Mouse (Mus musculus) myocyte (in vitro differentiated cells): ENCODE data around the gene Ttc7. TPM values are rescaled to one million over a fixed set of nuclear protein-coding genes. Genes with fewer than 3 reads are reported as not detected.

Experiments used
- H3K27me3 ChIP-seq: one replicate; pipeline ENCODE4 v1.6.1; 2011; ENCODE audit not compliant: control insufficient read depth, insufficient read depth, insufficient read length
- H3K36me3 ChIP-seq: one replicate; pipeline ENCODE4 v1.6.1; 2011; ENCODE audit not compliant: control insufficient read depth, insufficient read depth
- H3K4me2 ChIP-seq: one replicate; pipeline ENCODE4 v1.6.1; 2011; ENCODE audit warnings: low read depth, control low read depth
- H3K4me3 ChIP-seq: one replicate; pipeline ENCODE4 v1.5.1; 2011; ENCODE audit warnings: mild to moderate bottlenecking, control low read depth, moderate library complexity
- H3K79me2 ChIP-seq: one replicate; pipeline ENCODE4 v1.6.1; 2011; ENCODE audit not compliant: control insufficient read depth, insufficient read depth
- H3ac ChIP-seq: one replicate; pipeline ENCODE4 v1.6.1; 2011; ENCODE audit not compliant: control insufficient read depth, insufficient read length
- CEBPB ChIP-seq: IDR thresholded peaks from 2 replicates; pipeline ENCODE4 v1.6.1; 2011; ENCODE audit warnings: mild to moderate bottlenecking, moderate library complexity; ENCODE audit not compliant: poor library complexity, insufficient read depth, severe bottlenecking
- E2F4 ChIP-seq: IDR thresholded peaks from one replicate; pipeline ENCODE4 v1.6.1; 2011; ENCODE audit warnings: mild to moderate bottlenecking, control low read depth, moderate library complexity; ENCODE audit not compliant: insufficient read depth
- MAX ChIP-seq: IDR thresholded peaks from one replicate; pipeline ENCODE4 v1.6.1; 2011; ENCODE audit warnings: low read depth, mild to moderate bottlenecking, control low read depth
- MYOD1 ChIP-seq, 3 experiments: IDR thresholded peaks; one replicate each; pipeline ENCODE4 v1.6.1; 2011; ENCODE audit warnings: control low read depth in 2 of 3, low read depth in 2 of 3, mild to moderate bottlenecking in 2 of 3, moderate library complexity in 1 of 3; ENCODE audit not compliant: insufficient read length in 2 of 3, control insufficient read depth in 1 of 3
- MYOG ChIP-seq, 3 experiments: IDR thresholded peaks; one replicate each; pipeline ENCODE4 v1.6.1; 2011; ENCODE audit warnings: control low read depth in 2 of 3, low read depth in 2 of 3, mild to moderate bottlenecking in 2 of 3; ENCODE audit not compliant: insufficient read length in 2 of 3, control insufficient read depth in 1 of 3, insufficient read depth in 1 of 3
- POLR2A ChIP-seq: IDR thresholded peaks from one replicate; pipeline ENCODE4 v1.6.1; 2011; ENCODE audit warnings: low read depth, mild to moderate bottlenecking, control low read depth, moderate library complexity; ENCODE audit not compliant: insufficient read length
- POLR2AphosphoS2 ChIP-seq: IDR thresholded peaks from one replicate; pipeline ENCODE4 v1.6.1; 2011; ENCODE audit warnings: low read depth, control low read depth; ENCODE audit not compliant: insufficient read length
- REST ChIP-seq: IDR thresholded peaks from one replicate; pipeline ENCODE4 v1.6.1; 2011; ENCODE audit warnings: mild to moderate bottlenecking, control low read depth, moderate library complexity; ENCODE audit not compliant: insufficient read depth, insufficient read length
- SRF ChIP-seq: IDR thresholded peaks from one replicate; pipeline ENCODE4 v1.6.1; 2011; ENCODE audit warnings: low read depth; ENCODE audit not compliant: control insufficient read depth, insufficient read length
- TCF12 ChIP-seq: IDR thresholded peaks from one replicate; pipeline ENCODE4 v1.6.1; 2011; ENCODE audit warnings: mild to moderate bottlenecking, control low read depth; ENCODE audit not compliant: poor library complexity, insufficient read depth, severe bottlenecking
- TCF3 ChIP-seq: IDR thresholded peaks from one replicate; pipeline ENCODE4 v1.6.1; 2011; ENCODE audit warnings: low read depth, control low read depth; ENCODE audit not compliant: insufficient read length
- USF1 ChIP-seq: IDR thresholded peaks from one replicate; pipeline ENCODE4 v1.6.1; 2011; ENCODE audit warnings: low read depth, mild to moderate bottlenecking, control low read depth, moderate library complexity
- polyA plus RNA-seq: library from polyadenylated mRNA; unstranded; fragments of >200 nt; fragmentation: generic; extraction: Trizol; gene quantifications from one replicate; pipeline ENCODE4 v1.2.1, GENCODE M21; 2012; ENCODE audit warnings: missing spikeins

Gene Ttc7
- polyA plus RNA-seq, 1 experiment, result 15.2 TPM

GRCm38 (mm10) chr17:87332142-87332815, 49.6 kb downstream of the Ttc7 start:
- Histone ChIP-seq H3ac (no peak overlapping the region), H3K79me2 (no peaks in the 10 kb centered on the region), H3K36me3 (no peaks in the 10 kb centered on the region), H3K27me3 (no peaks in the 10 kb centered on the region), H3K4me2 (no peak overlapping the region), H3K4me3 (no peak overlapping the region)
- no peak for TF ChIP-seq TCF12
- TF ChIP-seq MYOD1 (IDR thresholded peaks at IDR 0.05; ENCODE audit: control insufficient read depth in 1 of 3, insufficient read length in 2 of 3, low read depth in 2 of 3), result no peak
- TF ChIP-seq POLR2AphosphoS2, result no peak
- TF ChIP-seq E2F4, result no peak
- TF ChIP-seq POLR2A, result no peak
- TF ChIP-seq MYOG (IDR thresholded peaks at IDR 0.05; ENCODE audit: control insufficient read depth in 1 of 3, insufficient read depth in 1 of 3, insufficient read length in 2 of 3, low read depth in 2 of 3), result no peak
- TF ChIP-seq REST, result no peak
- TF ChIP-seq SRF, result no peak
- TF ChIP-seq TCF3, result no peak
- no peak for TF ChIP-seq MAX
- no peak for TF ChIP-seq CEBPB
- TF ChIP-seq USF1, result no peak

GRCm38 (mm10) chr17:87332887-87333286, 50.2 kb downstream of the Ttc7 start:
- TF ChIP-seq USF1, result no peak
- TF ChIP-seq TCF12, result no peak
- TF ChIP-seq REST, result no peak
- TF ChIP-seq POLR2A, result no peak
- no peak for TF ChIP-seq MYOG (IDR thresholded peaks at IDR 0.05; ENCODE audit: control insufficient read depth in 1 of 3, insufficient read depth in 1 of 3, insufficient read length in 2 of 3, low read depth in 2 of 3)
- no peak for TF ChIP-seq E2F4
- no peak for TF ChIP-seq CEBPB
- TF ChIP-seq MAX, result no peak
- no peak for TF ChIP-seq MYOD1 (IDR thresholded peaks at IDR 0.05; ENCODE audit: control insufficient read depth in 1 of 3, insufficient read length in 2 of 3, low read depth in 2 of 3)
- TF ChIP-seq SRF, result no peak
- TF ChIP-seq TCF3, result no peak
- TF ChIP-seq POLR2AphosphoS2, result no peak
- Histone ChIP-seq H3K36me3 (no peaks in the 10 kb centered on the region), H3K4me2 (no peak overlapping the region), H3K27me3 (no peaks in the 10 kb centered on the region), H3K4me3 (no peak overlapping the region), H3ac (no peak overlapping the region), H3K79me2 (no peaks in the 10 kb centered on the region)

GRCm38 (mm10) chr17:87334162-87334561, 51.5 kb downstream of the Ttc7 start:
- no peak overlapping the region for H3K4me2 ChIP-seq
- no peak overlapping the region for H3K4me3 ChIP-seq
- H3K79me2 ChIP-seq, result no peaks in the 10 kb centered on the region
- H3ac ChIP-seq, result no peak overlapping the region
- H3K27me3 ChIP-seq, result no peaks in the 10 kb centered on the region
- TF ChIP-seq SRF (no peak), MYOG (IDR thresholded peaks at IDR 0.05; ENCODE audit: control insufficient read depth in 1 of 3, insufficient read depth in 1 of 3, insufficient read length in 2 of 3, low read depth in 2 of 3) (no peak), CEBPB (no peak), REST (no peak), TCF12 (no peak), E2F4 (no peak), TCF3 (no peak), MYOD1 (IDR thresholded peaks at IDR 0.05; ENCODE audit: control insufficient read depth in 1 of 3, insufficient read length in 2 of 3, low read depth in 2 of 3) (no peak), MAX (no peak), POLR2A (no peak), USF1 (no peak), POLR2AphosphoS2 (no peak)
- no peaks in the 10 kb centered on the region for H3K36me3 ChIP-seq

- no peaks in the 10 kb centered on the region for H3K27me3 ChIP-seq
- H3K4me3 ChIP-seq, result no peak overlapping the region
- TF ChIP-seq E2F4 (no peak), TCF12 (no peak), REST (no peak), TCF3 (no peak), USF1 (no peak), MYOG (IDR thresholded peaks at IDR 0.05; ENCODE audit: control insufficient read depth in 1 of 3, insufficient read depth in 1 of 3, insufficient read length in 2 of 3, low read depth in 2 of 3) (no peak), POLR2A (no peak), CEBPB (no peak), MYOD1 (IDR thresholded peaks at IDR 0.05; ENCODE audit: control insufficient read depth in 1 of 3, insufficient read length in 2 of 3, low read depth in 2 of 3) (no peak), POLR2AphosphoS2 (no peak), SRF (no peak), MAX (no peak)
- H3K79me2 ChIP-seq, result no peaks in the 10 kb centered on the region
- H3K4me2 ChIP-seq, result no peak overlapping the region
- no peaks in the 10 kb centered on the region for H3K36me3 ChIP-seq
- no peak overlapping the region for H3ac ChIP-seq
Measured at GRCm38 (mm10) chr17:87335152-87335551, 52.5 kb downstream of the Ttc7 start.
